Mouse (Mus musculus): ENCODE results near the gene Casp9. TPM values are rescaled to one million over a fixed set of nuclear protein-coding genes. Genes with fewer than 3 reads are reported as not detected.

The Casp9 gene
- total RNA-seq, 2 experiments from 2014 or later, result 14.9 to 17.3 TPM

DNA sequence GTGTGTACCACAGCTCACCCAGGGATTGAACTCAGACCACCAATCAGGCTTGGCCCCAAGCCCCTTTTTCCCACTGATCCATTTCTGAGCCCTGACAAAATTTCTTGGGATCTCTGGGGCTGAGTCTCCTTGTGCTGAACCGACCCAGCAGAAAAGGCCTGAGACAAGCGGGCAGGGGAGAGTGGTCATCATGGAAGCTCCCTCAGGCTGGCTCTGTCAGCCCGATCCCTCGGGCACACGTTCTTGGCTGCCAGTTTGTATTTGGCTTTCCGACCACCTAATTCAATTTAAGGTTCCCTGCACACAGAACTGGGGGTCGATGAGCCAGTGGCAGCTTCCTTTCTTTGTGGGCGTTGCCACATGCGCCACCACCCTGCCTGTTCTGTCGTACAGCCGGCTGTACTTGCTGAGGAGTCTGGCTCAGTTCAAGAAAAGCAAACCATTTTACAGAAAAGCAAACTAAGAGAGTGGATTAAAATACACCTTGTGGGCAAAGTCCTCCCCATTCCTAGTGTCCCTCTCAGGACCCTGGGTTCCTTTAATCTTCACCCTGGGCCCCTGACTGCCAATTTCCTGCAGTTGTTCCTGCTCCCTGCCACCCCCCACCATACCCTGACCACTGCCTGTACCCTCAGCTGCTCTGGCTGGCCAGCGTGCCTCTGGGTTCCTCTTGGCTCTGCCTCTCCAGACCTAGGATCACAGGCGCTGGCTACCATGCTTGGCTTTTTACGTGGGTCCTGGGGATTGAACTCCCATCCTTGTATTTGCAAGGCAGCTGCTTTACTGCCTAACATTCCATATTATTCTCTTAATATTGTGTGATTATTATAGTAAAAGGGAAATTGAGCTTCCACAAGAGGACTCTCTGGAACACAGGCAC, 23.6 kb downstream of the Casp9 start:
- ATAC-seq (ENCODE audit: poor library complexity, severe bottlenecking), result no peak

DNA sequence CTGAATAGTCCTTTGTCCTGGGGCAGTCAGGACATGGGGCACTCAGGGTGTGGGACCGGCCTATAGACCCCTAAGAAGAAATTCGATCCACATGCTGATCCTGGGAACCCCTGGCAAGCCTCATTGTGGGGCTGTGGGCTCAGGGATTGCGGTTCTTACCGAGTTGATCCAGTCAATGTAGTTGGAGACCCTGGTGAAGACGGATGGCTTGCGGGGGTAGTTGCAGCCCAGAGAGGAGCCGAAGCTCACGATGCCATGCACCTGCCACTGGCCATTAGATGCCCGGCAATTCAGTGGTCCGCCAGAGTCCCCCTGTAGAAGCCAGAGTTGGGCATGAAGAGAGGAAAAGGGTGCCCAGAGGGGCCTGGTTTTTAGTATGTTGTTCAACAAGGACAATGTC, 24.3 kb downstream of the Casp9 start:
- no peak for ATAC-seq (ENCODE audit: poor library complexity, severe bottlenecking)

DNA sequence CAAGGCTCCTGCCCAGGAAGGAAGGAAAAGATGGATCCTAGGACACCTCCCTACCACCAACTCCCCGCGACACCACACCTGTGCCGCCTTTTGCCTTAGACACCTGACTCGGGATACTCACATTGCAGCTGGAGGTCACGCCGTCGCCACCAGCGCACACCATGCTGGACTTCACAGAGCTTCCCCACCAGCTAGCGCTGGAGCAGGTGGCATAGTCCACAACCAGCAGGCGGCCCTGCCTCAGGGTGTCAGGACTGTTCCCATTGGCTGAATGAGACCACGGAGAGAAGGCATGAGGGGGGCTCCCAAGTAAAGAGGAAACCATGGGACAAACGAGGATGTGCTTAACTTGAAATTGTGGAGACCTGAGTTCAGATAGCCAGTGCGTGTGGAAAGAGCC, 25.4 kb downstream of the Casp9 start:
- no peak for ATAC-seq (ENCODE audit: poor library complexity, severe bottlenecking)

DNA sequence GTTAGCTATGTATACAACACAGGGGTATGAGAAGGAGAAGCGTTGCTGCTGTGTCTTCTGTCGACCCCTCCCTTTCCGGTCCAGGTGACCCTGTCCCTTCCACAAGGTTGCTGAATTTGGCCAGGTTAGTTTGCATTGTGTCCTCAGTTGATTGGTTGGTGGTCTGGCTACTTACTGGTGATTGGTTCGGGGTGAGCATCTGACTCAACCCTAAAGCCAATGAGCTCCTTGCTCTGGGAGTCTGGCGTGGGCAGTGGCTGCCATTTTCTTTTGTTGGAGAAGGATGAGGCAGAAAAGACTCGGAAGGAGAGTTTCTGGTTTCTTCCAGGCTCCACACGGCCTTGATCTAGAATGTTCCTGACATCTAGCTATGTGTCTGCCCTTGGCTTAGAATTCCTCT, 25.9 kb downstream of the Casp9 start:
- ATAC-seq (ENCODE audit: poor library complexity, severe bottlenecking), result no peak

DNA sequence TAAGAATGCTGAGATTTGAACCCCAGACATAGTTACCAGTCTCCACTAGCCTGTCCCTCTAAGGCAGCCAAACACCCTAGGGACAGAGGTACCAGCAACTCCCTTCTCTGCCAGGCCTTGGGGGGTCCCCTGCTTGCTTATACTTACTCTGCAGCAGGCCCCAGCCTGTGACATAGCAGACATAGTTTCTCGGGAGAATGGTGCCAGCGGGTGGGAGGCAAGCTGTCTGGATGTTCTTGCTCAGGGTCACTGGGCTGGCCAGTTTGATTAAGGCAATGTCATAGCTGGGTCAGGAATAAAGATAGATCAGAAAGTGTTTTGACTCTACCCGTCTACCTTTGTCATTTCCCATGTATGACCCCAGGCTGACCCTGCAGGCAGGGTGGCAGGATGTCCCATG, 27.8 kb downstream of the Casp9 start:
- no peak for ATAC-seq (ENCODE audit: poor library complexity, severe bottlenecking)

DNA sequence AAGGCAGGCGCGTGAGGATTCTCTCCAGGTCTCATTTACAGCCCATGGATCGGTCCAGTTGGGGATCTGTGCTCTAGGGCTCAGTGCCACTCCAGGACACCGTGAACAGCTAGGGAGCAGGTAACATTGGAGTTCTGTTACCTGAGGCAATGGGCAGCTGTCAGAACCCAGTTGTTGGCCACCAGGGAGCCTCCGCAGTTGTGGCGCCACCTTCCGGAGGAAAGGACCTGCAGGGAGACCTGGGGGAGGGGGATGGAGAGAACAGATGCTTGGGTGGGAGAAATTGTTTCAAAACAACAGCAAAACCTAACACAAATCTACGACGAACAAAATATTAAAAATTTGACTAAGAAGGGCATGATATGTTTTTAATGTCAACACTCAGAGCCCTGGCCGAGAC, 28.7 kb downstream of the Casp9 start:
- no peak for ATAC-seq (ENCODE audit: poor library complexity, severe bottlenecking)

DNA sequence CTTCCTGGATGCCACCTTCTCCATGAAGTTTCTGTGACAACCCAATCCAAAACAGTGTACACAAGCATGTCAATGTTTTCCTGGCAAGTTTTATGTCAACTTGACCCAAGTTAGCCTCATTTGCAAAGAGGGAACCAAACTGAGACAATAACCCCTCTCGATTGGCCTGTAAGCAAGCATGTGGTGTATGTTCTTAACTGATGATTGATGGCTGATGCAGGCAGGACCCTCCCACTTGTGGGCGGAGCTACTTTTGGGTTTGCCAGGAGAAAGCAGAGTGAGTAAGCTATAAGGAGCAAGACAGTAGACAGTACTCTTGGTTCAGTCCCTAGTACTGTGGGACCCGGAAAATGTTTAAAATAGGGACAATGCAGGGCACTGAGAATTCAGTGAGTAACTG, 29.6 kb downstream of the Casp9 start:
- ATAC-seq (ENCODE audit: poor library complexity, severe bottlenecking), result no peak

DNA sequence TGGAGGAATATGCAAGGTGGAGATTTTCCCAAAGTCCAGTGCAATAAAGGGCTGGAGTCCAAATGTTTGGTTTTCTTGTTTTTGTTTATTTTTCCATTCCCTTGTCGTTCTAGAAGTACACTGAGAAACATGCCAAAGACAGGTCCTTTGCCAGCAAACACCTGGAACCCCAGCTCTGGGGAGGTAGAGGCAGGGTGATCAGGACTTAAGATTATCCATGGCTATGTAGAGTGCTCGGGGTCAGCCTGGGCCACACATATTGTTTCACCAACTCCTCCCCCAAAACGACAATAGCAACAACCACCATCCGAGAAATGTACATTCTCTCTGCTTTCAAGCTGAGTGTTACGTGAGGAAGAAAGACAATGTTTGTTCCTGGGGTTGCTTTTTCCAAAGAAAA, 32.6 kb downstream of the Casp9 start, which contains the start of gene Cela2a:
Gene Cela2a (minus strand): TSS at position 101 of the 400 bp plus-strand sequence.
- no peak for ATAC-seq (ENCODE audit: poor library complexity, severe bottlenecking)

DNA sequence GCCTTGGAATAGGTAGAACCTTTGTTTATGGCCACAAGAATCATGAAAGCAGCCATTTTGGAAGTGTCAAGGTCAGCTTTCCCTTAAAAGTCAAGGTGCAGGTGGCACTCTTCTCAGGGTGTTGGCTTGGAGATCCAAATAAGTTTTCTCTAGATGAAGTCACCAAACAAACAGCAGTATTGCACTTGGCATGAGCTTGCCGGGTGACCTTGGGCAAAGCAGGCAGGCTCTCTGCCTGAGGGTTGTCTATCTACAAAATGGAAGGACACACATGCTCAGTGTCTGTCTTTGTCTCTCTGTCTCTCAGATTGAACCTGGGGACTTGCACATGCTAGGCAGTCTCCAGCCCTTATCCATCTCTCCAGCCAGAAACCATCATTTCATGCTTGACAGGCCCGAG, 34.0 kb downstream of the Casp9 start:
- ATAC-seq (ENCODE audit: poor library complexity, severe bottlenecking), result no peak

DNA sequence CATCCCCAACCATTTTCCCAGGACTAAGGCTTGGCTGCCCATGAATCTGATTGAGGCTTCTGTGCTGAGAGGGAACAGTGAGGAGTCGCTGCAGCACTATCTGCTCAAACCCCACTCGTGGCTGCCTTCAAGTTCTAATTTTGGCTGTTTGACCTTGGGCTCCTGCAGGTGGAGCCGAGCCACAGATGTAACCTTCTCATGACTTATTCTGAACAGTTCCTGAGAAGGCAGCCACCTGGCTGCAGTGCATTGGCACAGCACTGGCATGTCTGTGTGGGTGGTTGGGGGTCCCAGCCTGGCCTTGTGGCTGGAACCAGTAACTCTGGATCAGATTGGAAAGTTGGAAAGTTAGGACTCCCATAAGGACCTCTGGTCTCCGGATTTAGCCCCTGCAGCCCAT, 34.8 kb downstream of the Casp9 start:
- ATAC-seq (ENCODE audit: poor library complexity, severe bottlenecking), result no peak

DNA sequence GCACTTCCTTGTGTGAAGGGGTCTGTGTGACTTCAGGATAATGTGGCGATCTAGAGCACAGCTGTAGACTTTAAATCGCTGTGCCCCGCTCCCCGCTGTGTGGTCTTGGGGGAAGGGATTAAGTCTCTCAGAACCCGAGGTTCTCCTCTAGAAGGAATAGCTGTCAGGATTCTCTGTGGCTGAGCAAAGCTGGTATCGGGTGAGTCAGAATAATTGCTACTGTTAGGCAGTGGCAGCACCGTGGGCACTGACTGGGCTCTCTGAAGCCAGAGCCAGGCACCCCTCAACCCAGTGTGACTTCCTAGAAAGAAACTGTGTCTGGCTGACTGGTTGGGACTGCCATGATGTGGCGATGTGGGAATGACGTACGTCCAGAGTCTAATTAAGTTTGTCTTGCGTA, 37.0 kb downstream of the Casp9 start:
- ATAC-seq (ENCODE audit: poor library complexity, severe bottlenecking), result no peak

DNA sequence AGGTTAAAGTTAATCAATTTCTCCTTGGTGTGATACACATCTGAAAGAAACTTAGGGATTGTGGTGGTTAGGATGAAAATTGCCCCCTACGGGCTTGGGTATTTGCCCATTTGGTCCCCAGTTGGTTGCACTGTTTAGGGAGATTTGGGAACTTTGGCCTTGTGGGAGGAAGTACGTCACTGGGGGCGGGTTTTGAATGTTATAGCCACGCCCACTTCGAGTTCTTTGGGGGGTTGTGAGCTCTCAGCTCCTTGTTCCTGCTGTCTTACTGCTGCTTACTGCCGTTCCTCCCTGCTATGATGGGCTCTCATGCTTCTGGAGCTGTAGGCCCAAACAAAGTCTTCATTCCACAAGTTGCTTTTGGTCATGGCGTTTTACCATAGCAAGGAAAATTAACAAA, 37.9 kb downstream of the Casp9 start:
- ATAC-seq (ENCODE audit: poor library complexity, severe bottlenecking), result no peak

DNA sequence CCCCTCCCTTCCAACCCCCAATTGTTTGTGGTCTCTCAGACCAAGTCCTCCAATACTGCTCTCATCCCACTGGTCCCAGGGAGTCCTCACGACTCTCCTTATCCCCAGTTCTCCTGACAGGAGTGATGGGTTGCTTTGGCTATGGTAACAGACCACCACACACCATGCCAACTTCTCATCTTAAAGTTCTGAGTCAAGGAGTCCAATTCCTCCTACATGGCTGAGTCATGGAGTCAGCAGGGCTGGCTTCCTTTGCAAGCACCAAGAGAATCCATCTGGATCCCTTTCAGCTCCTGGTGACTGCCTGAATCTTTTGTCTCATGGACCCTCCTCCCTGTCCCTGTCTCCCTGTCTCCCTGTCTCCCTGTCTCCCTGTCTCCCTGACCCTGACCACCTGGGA, 40.5 kb downstream of the Casp9 start:
- ATAC-seq (ENCODE audit: poor library complexity, severe bottlenecking), result no peak

DNA sequence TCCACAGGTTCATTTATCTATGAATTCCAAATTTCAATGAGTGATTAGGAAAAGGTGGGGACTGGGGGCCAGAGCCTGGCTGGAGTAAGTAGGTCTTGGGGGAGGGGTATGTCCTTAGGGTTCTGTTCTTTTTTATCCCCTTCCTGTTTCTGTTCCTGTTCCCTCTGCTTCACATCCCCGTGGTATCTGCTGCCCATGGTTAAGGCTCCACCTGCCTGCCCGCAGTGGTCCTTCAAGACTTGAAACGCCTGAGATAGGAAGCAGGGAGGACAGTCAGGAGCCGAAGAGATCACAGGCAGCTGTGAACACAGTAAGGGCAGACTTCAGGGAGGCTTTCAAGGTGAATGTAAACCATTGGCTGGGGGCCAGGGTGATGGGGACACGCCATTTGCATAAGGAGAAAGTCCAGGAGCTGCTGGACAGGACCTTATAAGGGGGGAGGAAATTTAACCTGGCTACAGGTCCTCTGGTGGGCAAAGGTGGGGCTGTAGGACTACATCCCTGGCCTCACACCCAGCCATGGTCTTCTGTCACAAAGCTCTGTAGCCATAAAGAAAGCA, 41.2 kb downstream of the Casp9 start:
- ATAC-seq (ENCODE audit: poor library complexity, severe bottlenecking), result peak; percentile 49

DNA sequence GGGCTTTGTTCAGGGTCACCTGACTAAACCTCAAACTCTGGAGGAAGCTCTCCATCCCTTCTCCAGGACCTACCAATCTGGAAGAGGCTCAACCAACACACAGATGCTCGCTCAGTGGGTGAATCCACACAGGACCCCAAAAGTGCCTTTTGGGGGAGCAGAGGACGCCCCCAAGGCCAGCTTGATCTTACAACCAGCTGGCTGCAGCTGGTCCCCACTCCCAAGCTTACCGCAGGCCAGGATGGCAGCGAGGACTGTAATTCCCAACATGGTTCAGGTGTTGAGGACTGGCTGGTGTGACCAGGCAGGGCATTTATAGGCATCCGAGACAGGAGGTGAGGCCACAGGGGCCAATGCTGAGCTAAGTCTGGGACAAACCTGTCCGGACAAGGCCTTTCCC, 52.6 kb downstream of the Casp9 start, which contains the start of gene Ctrc:
Gene Ctrc (minus strand): TSS at position 361 of the 400 bp plus-strand sequence.
- no peak for ATAC-seq (ENCODE audit: poor library complexity, severe bottlenecking)

DNA sequence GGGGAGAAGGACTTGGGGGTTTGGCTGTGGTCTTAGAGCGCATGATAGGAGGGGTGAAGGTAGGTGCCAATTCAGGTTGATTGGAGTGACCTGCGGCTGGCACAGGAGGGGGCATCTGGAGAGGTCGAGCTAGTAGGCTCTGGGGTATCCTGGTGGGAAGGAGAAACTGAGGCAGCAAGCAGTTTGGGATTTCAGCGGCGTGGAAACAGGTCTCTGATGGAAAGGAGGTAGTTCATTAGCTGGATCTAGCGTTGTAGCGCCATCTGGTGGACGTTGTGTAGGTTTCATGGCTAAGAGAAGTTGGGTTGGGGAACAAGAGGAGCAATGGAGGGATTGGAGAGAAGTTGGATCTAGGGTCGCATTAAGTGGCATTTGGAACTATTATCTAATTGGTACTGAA, 60.0 kb downstream of the Casp9 start:
- ATAC-seq (ENCODE audit: poor library complexity, severe bottlenecking), result 0 out of 2 replicates have a peak, but pooled peaks have one; percentile 49

DNA sequence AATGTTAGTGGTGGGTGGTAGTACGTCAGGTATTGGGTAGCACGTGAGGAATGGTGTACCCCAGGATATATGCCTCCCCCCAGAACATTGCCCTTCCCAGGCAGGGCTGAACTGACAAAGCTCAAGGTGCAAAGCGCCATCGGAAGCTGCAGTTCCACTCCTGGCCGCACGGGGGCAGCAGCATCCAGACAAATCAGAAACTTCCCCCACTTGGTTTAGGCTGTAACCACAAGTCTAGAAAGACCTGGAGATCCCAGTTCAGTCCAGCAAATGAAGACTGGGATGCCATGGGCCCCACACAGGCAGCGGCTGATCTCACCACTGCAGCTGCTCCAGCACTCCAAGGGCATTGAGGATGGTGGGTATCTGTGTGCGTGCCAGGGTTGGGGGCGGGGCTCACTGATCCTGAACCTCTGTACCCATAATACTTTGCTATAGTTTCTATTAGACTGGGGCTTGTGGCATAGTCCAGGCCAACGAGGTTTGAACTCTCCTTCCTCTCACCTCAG, 64.1 kb downstream of the Casp9 start:
- ATAC-seq (ENCODE audit: poor library complexity, severe bottlenecking), result peak; percentile 53

DNA sequence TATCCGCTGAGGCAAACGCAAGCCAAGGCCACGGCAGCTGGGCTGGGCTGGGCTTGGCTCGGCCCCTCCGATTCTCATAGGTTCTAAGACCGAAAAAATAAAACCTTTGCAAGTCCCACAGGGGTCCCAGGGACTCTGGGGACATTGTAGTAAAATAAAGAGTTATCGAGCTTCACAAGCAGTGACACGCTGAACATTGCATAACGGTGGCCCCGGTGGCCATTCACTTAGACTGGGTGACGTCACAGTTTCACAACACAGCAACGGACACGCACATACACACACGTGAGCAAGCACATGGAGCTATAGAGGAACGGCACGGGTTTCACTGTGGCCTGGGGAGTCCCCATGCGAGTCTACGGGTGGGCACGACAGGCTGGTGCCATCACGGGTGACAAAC, 65.1 kb downstream of the Casp9 start:
- no peak for ATAC-seq (ENCODE audit: poor library complexity, severe bottlenecking)

DNA sequence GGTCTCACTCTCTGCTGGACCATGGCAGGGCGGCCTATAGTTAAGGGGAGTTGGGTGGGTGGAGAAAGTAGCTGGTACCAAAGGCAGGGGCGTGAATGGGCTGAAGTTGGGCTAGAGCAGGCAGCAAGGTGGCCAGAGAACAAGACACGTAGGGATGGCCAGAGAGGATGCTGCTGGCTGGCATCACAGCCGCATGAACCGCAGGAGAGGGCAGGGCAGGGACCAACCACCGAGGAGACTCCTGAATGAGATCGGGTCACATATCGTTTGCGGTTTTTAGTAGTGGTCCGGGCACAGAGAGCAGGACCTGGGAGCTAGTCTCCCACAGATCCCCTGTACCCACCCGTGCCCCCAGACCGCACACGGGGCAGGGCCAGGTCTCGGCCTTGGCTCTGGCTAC, 65.9 kb downstream of the Casp9 start:
- ATAC-seq (ENCODE audit: poor library complexity, severe bottlenecking), result no peak

DNA sequence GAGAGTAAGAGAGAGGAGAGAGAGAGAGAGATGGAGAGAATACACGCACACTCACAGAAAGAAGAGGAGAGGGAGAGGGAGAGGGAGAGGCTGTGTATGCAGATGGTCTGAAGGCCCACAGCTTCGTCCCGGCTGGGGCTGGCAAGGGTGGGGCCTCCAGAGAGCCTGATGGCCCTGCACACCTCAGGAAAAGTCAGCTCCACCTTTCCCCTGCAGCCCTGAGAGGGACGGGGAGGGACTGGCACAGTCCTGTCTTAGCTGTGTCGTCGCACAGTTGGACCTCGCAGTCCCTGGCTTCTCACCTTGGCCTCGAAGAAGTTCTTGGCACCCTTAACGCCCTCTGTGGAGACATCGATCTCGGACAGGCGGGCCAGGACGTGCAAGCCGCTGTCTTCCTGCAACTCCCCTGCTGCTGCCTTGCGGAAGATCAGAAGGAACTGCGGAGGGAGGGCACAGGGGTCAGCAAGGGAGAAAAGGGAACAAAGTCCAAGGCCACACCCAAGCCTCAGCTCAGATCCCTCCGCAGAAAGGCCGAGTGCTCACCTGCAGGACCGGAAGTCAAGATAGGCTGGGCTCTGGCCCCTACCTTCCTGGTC, 66.9 kb downstream of the Casp9 start:
- peak; percentile 41 for ATAC-seq (ENCODE audit: poor library complexity, severe bottlenecking)

DNA sequence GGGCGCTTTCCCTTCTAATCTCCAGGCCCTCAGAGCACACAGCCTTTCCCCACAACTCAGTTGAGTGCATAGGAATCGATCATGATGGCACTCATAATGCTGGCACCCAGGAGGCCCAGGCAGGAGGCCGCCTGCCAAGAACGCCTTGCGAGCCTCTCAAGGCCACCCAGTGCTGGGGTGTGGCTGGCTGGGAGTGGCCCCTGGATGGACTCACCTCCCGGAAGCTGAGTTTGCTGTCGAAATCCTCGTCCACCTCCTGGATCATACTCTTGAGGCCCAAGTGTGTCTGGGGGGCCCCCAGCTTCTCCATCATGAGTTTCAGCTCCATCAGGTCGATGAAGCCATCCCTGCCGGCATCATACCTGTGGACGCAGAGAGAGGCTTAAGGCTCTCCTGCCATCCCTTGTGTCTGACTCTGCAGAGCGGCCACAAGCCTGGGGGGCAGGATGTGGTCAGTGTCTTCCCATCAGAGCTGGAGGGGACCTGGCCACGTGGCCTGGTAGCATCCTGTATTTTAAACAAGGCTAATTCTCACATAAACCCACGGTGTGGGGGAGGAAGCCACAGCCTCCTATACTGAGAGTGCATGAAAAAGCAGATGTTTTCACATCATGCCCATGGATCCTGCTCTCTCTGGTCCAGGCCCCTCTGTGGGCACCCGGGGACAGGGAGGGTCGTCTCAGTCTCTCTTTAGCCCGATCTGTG, 68.3 kb downstream of the Casp9 start:
- peak; percentile 54 for ATAC-seq (ENCODE audit: poor library complexity, severe bottlenecking)
